Mouse (Mus musculus) hindbrain, embryonic 11.5 days (tissue): Measurements from ENCODE around the gene Glo1. TPM values are rescaled to one million over a fixed set of nuclear protein-coding genes. Genes with fewer than 3 reads are reported as not detected.

Experiments used
- ATAC-seq: fragments of 200-750 bp; cut with Nextera tagmentation; 2 replicates; pipeline ENCODE4 v1.8.0; 2017; ENCODE audit warnings: mild to moderate bottlenecking, moderate TSS enrichment, moderate library complexity; ENCODE audit not compliant: low FRiP score
- DNase-seq: peaks from one replicate; pipeline ENCODE4 v3.0.0-alpha.2; 2015; ENCODE audit warnings: low spot score
- H3K27ac ChIP-seq: fragments of 300-500 bp; sonication (generic); 2 replicates; pipeline ENCODE4 v1.5.1; 2014; ENCODE audit warnings: mild to moderate bottlenecking, low read depth, low read length
- H3K27me3 ChIP-seq: fragments of 300-500 bp; sonication (generic); 2 replicates; pipeline ENCODE4 v1.6.1; 2014; ENCODE audit warnings: mild to moderate bottlenecking, low read length, moderate library complexity, mixed read lengths; ENCODE audit not compliant: control insufficient read depth, insufficient read depth
- H3K36me3 ChIP-seq: fragments of 300-500 bp; sonication (generic); 2 replicates; pipeline ENCODE4 v1.6.1; 2014; ENCODE audit warnings: mild to moderate bottlenecking, low read length, moderate library complexity, mixed read lengths; ENCODE audit not compliant: control insufficient read depth, insufficient read depth
- H3K4me1 ChIP-seq: fragments of 300-500 bp; sonication (generic); replicated peaks from 2 replicates; pipeline ENCODE4 v1.6.1; 2014; ENCODE audit warnings: low read length, mixed read lengths; ENCODE audit not compliant: control insufficient read depth, insufficient read depth
- H3K4me2 ChIP-seq: fragments of 300-500 bp; sonication (generic); replicated peaks from 2 replicates; pipeline ENCODE4 v1.6.1; 2014; ENCODE audit warnings: mild to moderate bottlenecking, low read depth, low read length
- H3K4me3 ChIP-seq: fragments of 300-500 bp; sonication (generic); 2 replicates; pipeline ENCODE4 v1.5.1; 2014; ENCODE audit warnings: low read depth, low read length
- H3K9ac ChIP-seq: fragments of 300-500 bp; sonication (generic); 2 replicates; pipeline ENCODE4 v1.6.1; 2014; ENCODE audit warnings: low read depth, low read length
- H3K9me3 ChIP-seq: fragments of 300-500 bp; sonication (generic); 2 replicates; pipeline ENCODE4 v1.6.1; 2016; ENCODE audit warnings: low read length; ENCODE audit not compliant: control insufficient read depth
- WGBS: fragments of 180-500 bp; shearing (Covaris S2); extraction: QIAGEN DNeasy Blood & Tissue Kit; methylation state at CpG from one replicate; pipeline ENCODE4 v1.1.7; 2014; 5-methylcytosine and 5-hydroxymethylcytosine counted together
- polyA plus RNA-seq: library from polyadenylated mRNA; unstranded; fragments of >200 nt; fragmentation: Nextera tagmentation; extraction: Ambion mirVana; gene quantifications from 2 replicates; pipeline ENCODE4 v1.2.1, GENCODE M21; 2014

Gene Glo1
- polyA plus RNA-seq, 1 experiment from 2014 or later, result 250 TPM

- H3K36me3 ChIP-seq, result no peaks in the 10 kb centered on the region
- H3K4me1 ChIP-seq, result peaks cover 3% of the 10 kb centered on the region; the same call in 1 of the 2 replicates
- H3K4me2 ChIP-seq, result no peak overlapping the region
Measured at GRCm38 (mm10) chr17:30610739-30611138, 15.9 kb downstream of the Glo1 start.

GRCm38 (mm10) chr17:30609980-30610307 lies 16.7 kb downstream of the Glo1 start:
- H3K4me1 ChIP-seq, result peaks cover 3% of the 10 kb centered on the region; the same call in 1 of the 2 replicates
- H3K9me3 ChIP-seq, result no peaks in the 10 kb centered on the region
- H3K9ac ChIP-seq, result no peak overlapping the region
- no peaks in the 10 kb centered on the region for H3K36me3 ChIP-seq
- H3K4me3 ChIP-seq, result no peak overlapping the region
- no peaks in the 10 kb centered on the region for H3K27me3 ChIP-seq
- DNase-seq, result no peak
- H3K27ac ChIP-seq, result no peak overlapping the region
- 97% methylated on average over 5 of the region's 5 CpGs for WGBS
- H3K4me2 ChIP-seq, result no peak overlapping the region
- no peak for ATAC-seq

More at GRCm38 (mm10) chr17:30610739-30611138, 15.9 kb downstream of the Glo1 start:
- ATAC-seq, result no peak
- Histone ChIP-seq H3K4me3 (no peak overlapping the region), H3K27ac (no peak overlapping the region), H3K9ac (no peak overlapping the region), H3K9me3 (no peaks in the 10 kb centered on the region), H3K27me3 (no peaks in the 10 kb centered on the region)
- WGBS, result 74% methylated on average over 1 of the region's 1 CpGs
- DNase-seq, result no peak

- peaks cover 3% of the 10 kb centered on the region; the same call in 1 of the 2 replicates for H3K4me1 ChIP-seq
- DNase-seq (no peak), ATAC-seq (no peak)
- no peak overlapping the region for H3K27ac ChIP-seq
- no peak overlapping the region for H3K4me2 ChIP-seq
- no peaks in the 10 kb centered on the region for H3K9me3 ChIP-seq
- no peak overlapping the region for H3K9ac ChIP-seq
- WGBS, result 90% methylated on average over 16 of the region's 16 CpGs
- H3K27me3 ChIP-seq, result no peaks in the 10 kb centered on the region
- no peaks in the 10 kb centered on the region for H3K36me3 ChIP-seq
- no peak overlapping the region for H3K4me3 ChIP-seq
Measured at GRCm38 (mm10) chr17:30609305-30609979, 17.2 kb downstream of the Glo1 start.

GRCm38 (mm10) chr17:30607909-30608495 lies 18.7 kb downstream of the Glo1 start:
- H3K9ac ChIP-seq, result no peak overlapping the region
- DNase-seq (no peak), ATAC-seq (no peak)
- 71% methylated on average over 8 of the region's 8 CpGs for WGBS
- H3K4me2 ChIP-seq, result no peak overlapping the region
- no peaks in the 10 kb centered on the region for H3K36me3 ChIP-seq
- no peaks in the 10 kb centered on the region for H3K27me3 ChIP-seq
- H3K4me1 ChIP-seq, result peaks cover 3% of the 10 kb centered on the region; the same call in 1 of the 2 replicates
- H3K27ac ChIP-seq, result no peak overlapping the region
- H3K4me3 ChIP-seq, result no peak overlapping the region
- H3K9me3 ChIP-seq, result no peaks in the 10 kb centered on the region

DNA sequence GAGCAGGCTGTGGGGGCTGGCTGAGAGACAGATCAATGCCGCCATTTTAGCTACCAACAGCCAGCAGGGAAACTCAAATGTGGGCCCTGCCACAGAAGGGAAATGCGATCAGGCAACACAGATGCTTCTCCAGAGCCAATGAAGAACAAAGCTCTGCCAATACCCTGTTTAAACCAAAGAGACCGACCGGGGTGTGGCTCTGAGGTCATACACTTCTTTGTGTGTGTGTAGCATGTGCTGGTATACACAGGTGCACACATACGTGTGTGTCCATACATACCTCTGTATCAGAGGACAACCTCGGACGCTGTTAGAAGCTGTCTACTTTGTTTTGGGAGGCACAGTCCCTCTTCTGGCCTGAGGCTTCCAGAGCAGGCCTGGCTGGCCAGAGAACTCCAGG lies 19.3 kb downstream of the Glo1 start:
- Histone ChIP-seq H3K9ac (no peak overlapping the region), H3K4me1 (peaks cover 3% of the 10 kb centered on the region; the same call in 1 of the 2 replicates), H3K4me3 (no peak overlapping the region), H3K27ac (no peak overlapping the region), H3K27me3 (no peaks in the 10 kb centered on the region), H3K36me3 (no peaks in the 10 kb centered on the region), H3K9me3 (no peaks in the 10 kb centered on the region), H3K4me2 (no peak overlapping the region)
- no peak for ATAC-seq
- no peak for DNase-seq
- WGBS, result 87% methylated on average over 7 of the region's 7 CpGs

- DNase-seq, result no peak
- H3K9ac ChIP-seq, result no peak overlapping the region
- H3K27ac ChIP-seq, result no peak overlapping the region
- ATAC-seq, result no peak
- no peak overlapping the region for H3K4me2 ChIP-seq
- no peaks in the 10 kb centered on the region for H3K36me3 ChIP-seq
- H3K27me3 ChIP-seq, result no peaks in the 10 kb centered on the region
- peaks cover 3% of the 10 kb centered on the region; the same call in 1 of the 2 replicates for H3K4me1 ChIP-seq
- no peaks in the 10 kb centered on the region for H3K9me3 ChIP-seq
- 97% methylated on average over 8 of the region's 8 CpGs for WGBS
- no peak overlapping the region for H3K4me3 ChIP-seq
Measured at GRCm38 (mm10) chr17:30606634-30607081, 20.0 kb downstream of the Glo1 start.

DNA sequence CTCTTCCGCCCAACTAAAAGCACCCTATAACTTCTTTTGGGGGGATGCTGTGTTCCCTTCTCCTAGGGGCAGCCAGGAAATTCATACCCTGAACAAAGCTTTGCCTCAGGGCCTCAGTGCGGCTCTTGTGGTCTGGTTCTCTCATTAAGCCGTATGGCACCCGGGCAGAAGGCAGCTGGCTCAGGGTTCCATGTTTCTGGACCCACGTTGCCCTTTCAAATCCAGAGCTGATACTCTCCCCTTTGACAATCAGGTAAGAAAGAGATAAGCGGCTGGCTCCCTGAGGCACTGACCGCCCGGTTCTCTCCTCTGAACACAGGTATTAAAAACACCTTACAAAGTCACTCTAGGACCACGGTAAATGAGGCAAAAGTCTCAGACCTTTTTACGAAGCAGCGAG lies 20.5 kb downstream of the Glo1 start:
- DNase-seq (no peak), ATAC-seq (no peak)
- Histone ChIP-seq H3K4me2 (no peak overlapping the region), H3K4me3 (no peak overlapping the region), H3K9ac (no peak overlapping the region), H3K4me1 (no peaks in the 10 kb centered on the region; the same call in 1 of the 2 replicates), H3K27me3 (no peaks in the 10 kb centered on the region), H3K9me3 (no peaks in the 10 kb centered on the region), H3K36me3 (no peaks in the 10 kb centered on the region), H3K27ac (no peak overlapping the region)
- WGBS, result 90% methylated on average over 11 of the region's 11 CpGs

- H3K4me1 ChIP-seq, result no peaks in the 10 kb centered on the region; the same call in 1 of the 2 replicates
- WGBS, result 89% methylated on average over 5 of the region's 5 CpGs
Measured at GRCm38 (mm10) chr17:30605001-30605400, 21.7 kb downstream of the Glo1 start.

GRCm38 (mm10) chr17:30604296-30604695 lies 22.4 kb downstream of the Glo1 start:
- DNase-seq (no peak), ATAC-seq (no peak)
- no peaks in the 10 kb centered on the region for H3K36me3 ChIP-seq
- no peak overlapping the region for H3K27ac ChIP-seq
- no peaks in the 10 kb centered on the region; the same call in 1 of the 2 replicates for H3K4me1 ChIP-seq
- no peaks in the 10 kb centered on the region for H3K27me3 ChIP-seq
- H3K9ac ChIP-seq, result no peak overlapping the region
- H3K4me3 ChIP-seq, result no peak overlapping the region
- no peak overlapping the region for H3K4me2 ChIP-seq
- H3K9me3 ChIP-seq, result no peaks in the 10 kb centered on the region
- WGBS, result 96% methylated on average over 6 of the region's 6 CpGs

More at GRCm38 (mm10) chr17:30605001-30605400, 21.7 kb downstream of the Glo1 start:
- H3K4me2 ChIP-seq, result no peak overlapping the region
- no peak overlapping the region for H3K27ac ChIP-seq
- H3K4me3 ChIP-seq, result no peak overlapping the region
- H3K36me3 ChIP-seq, result no peaks in the 10 kb centered on the region
- DNase-seq (no peak), ATAC-seq (no peak)
- no peaks in the 10 kb centered on the region for H3K27me3 ChIP-seq
- no peak overlapping the region for H3K9ac ChIP-seq
- no peaks in the 10 kb centered on the region for H3K9me3 ChIP-seq
